Mouse (Mus musculus) cortical plate, adult 2 months (tissue): ENCODE measurements around the gene Timm44. TPM values are rescaled to one million over a fixed set of nuclear protein-coding genes. Genes with fewer than 3 reads are reported as not detected.

Experiments
- H3K27ac ChIP-seq: fragments of 200-500 bp; 2 replicates; pipeline ENCODE4 v1.5.1; 2012; ENCODE audit warnings: low read length, control low read depth, inconsistent platforms; ENCODE audit not compliant: insufficient read depth
- H3K4me1 ChIP-seq: fragments of 200-500 bp; 2 replicates; pipeline ENCODE4 v1.6.1; 2011; ENCODE audit warnings: low read length; ENCODE audit not compliant: control insufficient read depth, insufficient read depth
- H3K4me3 ChIP-seq: fragments of 200-500 bp; 2 replicates; pipeline ENCODE4 v1.5.1; 2011; ENCODE audit warnings: mild to moderate bottlenecking, low read length, control low read depth; ENCODE audit not compliant: insufficient read depth
- CTCF ChIP-seq: fragments of 200-500 bp; IDR thresholded peaks from 2 replicates; pipeline ENCODE4 v1.5.1; 2011; ENCODE audit warnings: mild to moderate bottlenecking, control low read depth, low read length; ENCODE audit not compliant: insufficient read depth; ENCODE audit errors: extremely low read depth
- POLR2A ChIP-seq: fragments of 200-500 bp; IDR thresholded peaks from 2 replicates; pipeline ENCODE4 v1.6.1; 2011; ENCODE audit warnings: mild to moderate bottlenecking, low read length, control low read depth; ENCODE audit not compliant: insufficient read depth; ENCODE audit errors: extremely low read depth
- polyA plus RNA-seq: library from polyadenylated mRNA; depleted of rRNA; stranded (reverse); fragments of >200 nt; gene quantifications from 2 replicates; pipeline ENCODE4 v1.2.3, GENCODE M21; 2012

Timm44 gene
- polyA plus RNA-seq, 1 experiment, result 92.9 TPM

GRCm38 (mm10) chr8:4254001-4254400 lies 21.7 kb downstream of the Timm44 start:
- no peak overlapping the region; the same call in 1 of the 2 replicates for H3K27ac ChIP-seq
- peaks cover 4% of the 10 kb centered on the region for H3K4me1 ChIP-seq
- TF ChIP-seq CTCF, result peak; percentile 46
- TF ChIP-seq POLR2A, result no peak
- H3K4me3 ChIP-seq, result peak overlapping the region; percentile 94; the same call in 1 of the 2 replicates

- TF ChIP-seq CTCF, result no peak
- TF ChIP-seq POLR2A, result peak; percentile 43; the same call in 1 of the 2 replicates
- H3K4me1 ChIP-seq, result peaks cover 4% of the 10 kb centered on the region
- peak within 1 kb of the TSS; percentile 48; the same call in 1 of the 2 replicates for H3K27ac ChIP-seq
- H3K4me3 ChIP-seq, result peak within 1 kb of the TSS; percentile 94
These were observed 22.5 kb downstream of the Timm44 start, which contains the start of gene Snapc2 for GRCm38 (mm10) chr8:4252934-4253841. Gene Snapc2, plus strand, starts transcription at chr8:4253080.

DNA sequence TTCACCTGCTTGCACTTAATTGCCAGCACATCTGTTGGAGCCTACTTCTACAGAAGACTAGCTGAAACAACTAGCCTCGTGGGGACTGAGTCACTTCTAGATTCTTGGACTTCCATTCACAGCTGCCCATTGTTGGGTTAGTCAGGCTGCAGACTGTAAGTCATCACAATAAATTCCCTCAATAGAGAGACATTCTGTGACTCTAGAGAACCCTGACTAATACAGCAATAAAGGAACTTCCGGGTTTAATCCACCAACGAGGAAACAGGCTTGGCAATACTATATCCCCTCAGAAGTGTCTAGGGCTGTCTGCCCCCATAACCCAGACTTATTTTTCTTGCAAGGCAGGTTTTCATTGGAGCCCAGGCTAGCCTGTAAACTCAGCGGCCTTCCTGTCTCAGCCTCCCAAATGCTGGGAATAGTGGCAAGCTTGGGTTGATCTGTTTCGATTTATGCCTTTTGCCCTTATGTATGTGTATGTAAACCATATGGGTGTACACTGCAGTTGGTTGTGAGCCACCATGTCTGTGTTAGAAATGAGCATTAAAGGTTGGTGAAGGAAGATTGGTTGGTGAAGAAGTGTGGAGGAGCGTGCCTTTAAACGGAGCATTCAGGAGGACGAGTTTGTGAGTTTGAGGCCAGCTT lies 23.5 kb downstream of the Timm44 start:
- Histone ChIP-seq H3K4me3 (peak overlapping the region; percentile 94), H3K27ac (no peak overlapping the region), H3K4me1 (peaks cover 4% of the 10 kb centered on the region)
- TF ChIP-seq POLR2A, result no peak
- TF ChIP-seq CTCF, result no peak

DNA sequence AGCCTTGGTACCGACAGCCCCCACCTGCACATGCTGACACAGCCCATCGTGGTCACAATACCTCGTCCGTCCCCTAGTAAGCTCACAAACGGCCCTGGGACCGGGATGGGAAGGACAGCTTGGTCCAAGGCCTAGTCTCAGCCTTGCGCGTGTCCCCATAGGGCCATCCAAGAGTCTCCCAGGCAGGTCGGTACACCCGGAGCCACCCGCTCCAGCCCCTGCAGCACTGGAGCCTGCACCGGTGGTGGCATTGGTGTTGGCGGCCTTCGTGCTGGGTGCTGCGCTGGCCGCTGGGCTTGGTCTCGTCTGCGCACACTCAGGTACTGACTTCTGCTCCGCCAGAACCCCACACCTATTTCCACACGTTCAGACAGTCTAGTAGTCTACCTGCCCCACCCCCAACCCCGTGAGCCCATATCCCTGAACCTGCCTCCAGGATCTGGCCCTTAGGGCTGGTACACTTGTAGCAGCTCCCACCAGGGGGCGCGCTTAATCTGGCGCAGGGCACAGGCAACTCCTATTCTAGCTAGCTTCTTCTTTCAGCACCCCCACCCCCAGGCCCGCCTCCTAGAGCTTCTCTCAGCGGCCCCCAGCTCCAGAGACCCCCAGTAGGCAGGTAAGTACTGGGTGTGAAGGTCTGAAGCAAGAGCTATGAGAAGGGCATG lies 25.3 kb downstream of the Timm44 start:
- Histone ChIP-seq H3K4me1 (peaks cover 3% of the 10 kb centered on the region), H3K4me3 (no peak overlapping the region), H3K27ac (no peak overlapping the region)
- TF ChIP-seq CTCF (peak; percentile 76), POLR2A (no peak)

DNA sequence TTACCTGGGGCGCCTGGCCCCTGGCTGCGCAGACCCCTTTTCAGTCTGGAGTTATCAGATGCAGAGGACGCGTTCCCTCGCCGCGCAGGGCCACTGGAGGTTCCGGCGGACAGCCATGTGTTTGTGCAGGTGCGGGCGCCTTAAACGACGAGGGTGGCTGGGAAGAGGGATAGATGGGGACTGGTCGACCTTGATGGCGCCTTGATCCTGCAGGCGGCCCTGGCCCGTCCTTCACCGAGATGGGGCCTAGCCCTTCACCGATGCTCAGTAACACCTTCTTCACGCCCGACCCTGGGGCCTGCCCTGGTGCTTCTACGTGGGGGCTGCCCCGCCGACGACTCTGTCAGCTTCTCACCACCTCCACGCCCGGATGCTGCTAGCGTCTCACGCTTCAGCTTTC lies 26.5 kb downstream of the Timm44 start:
- TF ChIP-seq POLR2A (no peak), CTCF (no peak)
- H3K27ac ChIP-seq, result no peak overlapping the region
- no peak overlapping the region for H3K4me3 ChIP-seq
- H3K4me1 ChIP-seq, result peaks cover 3% of the 10 kb centered on the region

- TF ChIP-seq CTCF (no peak), POLR2A (no peak)
- peaks cover 3% of the 10 kb centered on the region for H3K4me1 ChIP-seq
- H3K4me3 ChIP-seq, result no peak within 1 kb of the TSS
- no peak within 1 kb of the TSS for H3K27ac ChIP-seq
These were observed 27.7 kb downstream of the Timm44 start, which contains the start of gene Tgfbr3l for GRCm38 (mm10) chr8:4247951-4248540. Gene Tgfbr3l, plus strand, starts transcription at chr8:4248214.

DNA sequence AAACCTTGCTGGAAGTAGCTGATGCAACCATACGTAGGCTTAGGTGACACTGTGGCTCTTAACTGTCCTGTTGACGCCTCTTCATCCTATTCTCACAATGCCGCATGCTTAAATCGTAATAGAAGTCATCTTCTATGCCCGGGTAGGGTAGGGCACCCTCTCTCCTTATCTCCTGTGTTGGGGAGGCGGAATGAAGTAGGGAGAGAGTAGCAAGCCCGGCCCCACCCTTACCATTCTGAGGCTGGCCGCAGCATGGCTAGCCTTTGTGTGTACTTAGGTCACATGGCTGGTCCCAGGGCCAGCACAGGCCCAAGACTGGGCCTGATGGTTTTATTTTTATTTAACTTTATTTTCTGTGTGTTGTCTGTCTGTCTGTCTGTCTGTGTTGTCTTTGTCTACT lies 28.5 kb downstream of the Timm44 start:
- H3K4me1 ChIP-seq, result no peaks in the 10 kb centered on the region
- no peak overlapping the region for H3K4me3 ChIP-seq
- no peak overlapping the region for H3K27ac ChIP-seq
- no peak for TF ChIP-seq POLR2A
- TF ChIP-seq CTCF, result no peak

DNA sequence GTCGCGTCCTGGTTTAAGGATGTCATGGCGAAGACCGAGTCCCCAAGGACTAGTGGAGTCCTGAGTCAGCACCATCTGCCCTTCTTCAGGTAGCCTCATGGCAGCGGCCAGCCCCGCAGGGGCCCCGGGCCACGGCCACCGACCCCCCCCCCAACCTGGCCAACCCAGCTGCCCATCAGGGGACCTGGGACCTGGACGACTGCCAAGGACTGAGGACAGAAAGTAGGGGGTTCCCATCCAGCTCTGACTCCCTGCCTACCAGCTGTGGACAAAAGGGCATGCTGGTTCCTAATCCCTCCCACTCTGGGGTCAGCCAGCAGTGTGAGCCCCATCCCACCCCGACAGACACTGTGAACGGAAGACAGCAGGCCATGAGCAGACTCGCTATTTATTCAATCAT lies 30.0 kb downstream of the Timm44 start:
- Histone ChIP-seq H3K4me3 (no peak overlapping the region), H3K4me1 (no peaks in the 10 kb centered on the region), H3K27ac (no peak overlapping the region)
- TF ChIP-seq CTCF (no peak), POLR2A (no peak)

- H3K27ac ChIP-seq, result no peak overlapping the region
- peaks cover 2% of the 10 kb centered on the region for H3K4me1 ChIP-seq
- no peak overlapping the region for H3K4me3 ChIP-seq
- TF ChIP-seq CTCF (no peak), POLR2A (no peak)
These were observed 30.7 kb downstream of the Timm44 start for GRCm38 (mm10) chr8:4245061-4245460.
